ENCODE assay signal across 28 mouse cellular contexts in the genomic region with DNA sequence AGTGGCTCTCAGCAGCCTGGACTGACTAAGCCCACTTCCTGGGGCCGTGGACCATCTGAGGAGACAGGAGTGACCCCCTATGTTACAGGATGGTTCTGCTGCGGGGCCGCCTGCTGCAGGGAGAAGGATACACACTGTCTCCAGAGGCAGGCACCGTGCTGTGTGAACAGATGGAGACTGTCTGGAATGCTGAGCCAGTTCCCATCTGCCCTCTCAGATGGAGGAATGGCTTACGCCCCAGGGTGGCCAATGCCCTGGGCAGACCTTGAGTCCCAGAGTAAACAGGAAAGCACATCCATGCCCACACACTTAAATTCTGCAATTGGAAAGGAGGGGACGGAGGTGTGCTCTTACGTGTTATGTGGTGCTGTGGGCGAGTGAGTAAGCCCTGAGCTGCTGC. TPM values are rescaled to one million over a fixed set of nuclear protein-coding genes. Genes with fewer than 3 reads are reported as not detected.
DNase-seq lines count a peak whose midpoint lies in the region; ATAC-seq and TF ChIP-seq lines count a peak whose summit lies in the region.
"Had no signal": no experiment of that assay in that cellular context is flagged by ENCODE, and none has a peak within 500 bp of the region (broad histone marks: within the 10 kb centered on the region; RNA-seq: fewer than 3 reads in every experiment).

No protein-coding gene starts in this region.

- no peaks in the 10 kb centered on the region for H3K27me3 ChIP-seq in forebrain, embryonic 16.5 days (replicated peaks; ENCODE audit: control insufficient read depth, insufficient read depth, low read length)
- H3K27me3 ChIP-seq in forebrain, embryonic 13.5 days = no peaks in the 10 kb centered on the region
- no peaks in the 10 kb centered on the region for H3K27me3 ChIP-seq in midbrain, embryonic 11.5 days (ENCODE audit: control insufficient read depth, insufficient read depth, low read length)
- no peaks in the 10 kb centered on the region for H3K27me3 ChIP-seq in midbrain, embryonic 10.5 days (ENCODE audit: low read depth, poor library complexity, severe bottlenecking)
- no peaks in the 10 kb centered on the region for H3K27me3 ChIP-seq in cerebellum, adult 2 months (ENCODE audit: control insufficient read depth, insufficient read depth, low read length)
- no peaks in the 10 kb centered on the region for H3K27me3 ChIP-seq in kidney, embryonic 15.5 days
- H3K27me3 ChIP-seq: hindbrain, embryonic 12.5 days; limb, embryonic 13.5 days; liver, embryonic 12.5 days; midbrain, embryonic 13.5 days; neural tube, embryonic 12.5 days had no signal

- no peak overlapping the region for H3K27ac ChIP-seq in forebrain, embryonic 16.5 days (ENCODE audit: low read length)
- no peak overlapping the region for H3K27ac ChIP-seq in forebrain, embryonic 13.5 days
- H3K27ac ChIP-seq in midbrain, embryonic 11.5 days (ENCODE audit: low read depth, low read length) = no peak overlapping the region
- H3K27ac ChIP-seq in midbrain, embryonic 10.5 days (replicated peaks) = no peak overlapping the region
- H3K27ac ChIP-seq in cerebellum, adult 2 months (ENCODE audit: insufficient read depth, low read length) = no peak overlapping the region
- no peak overlapping the region for H3K27ac ChIP-seq in kidney, embryonic 15.5 days
- H3K27ac ChIP-seq in layer of hippocampus, adult 2 months = no peak overlapping the region
- H3K27ac ChIP-seq: hindbrain, embryonic 12.5 days; limb, embryonic 13.5 days; liver, embryonic 12.5 days; midbrain, embryonic 13.5 days; neural tube, embryonic 12.5 days had no signal

- H3K36me3 ChIP-seq in forebrain, embryonic 16.5 days (ENCODE audit: control insufficient read depth, insufficient read depth) = no peaks in the 10 kb centered on the region
- peaks cover 11% of the 10 kb centered on the region for H3K36me3 ChIP-seq in forebrain, embryonic 13.5 days (ENCODE audit: poor library complexity, severe bottlenecking)
- H3K36me3 ChIP-seq in midbrain, embryonic 11.5 days (ENCODE audit: control insufficient read depth, insufficient read depth, low read length) = no peaks in the 10 kb centered on the region
- peaks cover 14% of the 10 kb centered on the region for H3K36me3 ChIP-seq in midbrain, embryonic 10.5 days
- H3K36me3 ChIP-seq in kidney, embryonic 15.5 days = 0 out of 2 replicates have a peak, but pooled peaks cover 2% of the 10 kb centered on the region

- H3K4me3 ChIP-seq in forebrain, embryonic 16.5 days (replicated peaks; ENCODE audit: low read length) = no peak overlapping the region
- no peak overlapping the region for H3K4me3 ChIP-seq in forebrain, embryonic 13.5 days
- H3K4me3 ChIP-seq in midbrain, embryonic 11.5 days (ENCODE audit: low read depth, low read length) = no peak overlapping the region
- H3K4me3 ChIP-seq in midbrain, embryonic 10.5 days = no peak overlapping the region
- no peak overlapping the region for H3K4me3 ChIP-seq in cerebellum, adult 2 months (replicated peaks; ENCODE audit: insufficient read depth, low read depth, low read length)
- H3K4me3 ChIP-seq in kidney, embryonic 15.5 days (replicated peaks) = no peak overlapping the region
- H3K4me3 ChIP-seq in layer of hippocampus, adult 2 months = no peak overlapping the region
- H3K4me3 ChIP-seq: heart, embryonic 12.5 days; hindbrain, embryonic 12.5 days; limb, embryonic 13.5 days; liver, embryonic 12.5 days; midbrain, embryonic 13.5 days; neural tube, embryonic 12.5 days had no signal

- WGBS in forebrain, embryonic 16.5 days = 71% methylated on average over 8 of the region's 8 CpGs
- 90% methylated on average over 8 of the region's 8 CpGs for WGBS in forebrain, embryonic 13.5 days
- WGBS in midbrain, embryonic 11.5 days = 91% methylated on average over 8 of the region's 8 CpGs
- WGBS in midbrain, embryonic 10.5 days = 83% methylated on average over 8 of the region's 8 CpGs
- 21% methylated on average over 8 of the region's 8 CpGs for WGBS in cerebellum, adult 2 months
- 90% methylated on average over 8 of the region's 8 CpGs for WGBS in kidney, embryonic 15.5 days

- H3K4me2 ChIP-seq in forebrain, embryonic 16.5 days (ENCODE audit: low read length) = no peak overlapping the region
- H3K4me2 ChIP-seq in forebrain, embryonic 13.5 days = no peak overlapping the region
- no peak overlapping the region for H3K4me2 ChIP-seq in midbrain, embryonic 11.5 days
- H3K4me2 ChIP-seq in kidney, embryonic 15.5 days = no peak overlapping the region
- H3K4me2 ChIP-seq: heart, embryonic 12.5 days; hindbrain, embryonic 12.5 days; limb, embryonic 13.5 days; liver, embryonic 12.5 days; midbrain, embryonic 13.5 days; neural tube, embryonic 12.5 days had no signal

- H3K9me3 ChIP-seq in forebrain, embryonic 16.5 days (ENCODE audit: control insufficient read depth, low read length) = no peaks in the 10 kb centered on the region
- H3K9me3 ChIP-seq in forebrain, embryonic 13.5 days (replicated peaks) = no peaks in the 10 kb centered on the region
- no peaks in the 10 kb centered on the region for H3K9me3 ChIP-seq in midbrain, embryonic 11.5 days (ENCODE audit: control insufficient read depth, low read length)
- H3K9me3 ChIP-seq in midbrain, embryonic 10.5 days (replicated peaks) = no peaks in the 10 kb centered on the region
- no peaks in the 10 kb centered on the region for H3K9me3 ChIP-seq in kidney, embryonic 15.5 days (replicated peaks)
- H3K9me3 ChIP-seq: heart, embryonic 12.5 days; hindbrain, embryonic 12.5 days; limb, embryonic 13.5 days; liver, embryonic 12.5 days; midbrain, embryonic 13.5 days; neural tube, embryonic 12.5 days had no signal

- H3K4me1 ChIP-seq in forebrain, embryonic 16.5 days (replicated peaks; ENCODE audit: control insufficient read depth, insufficient read depth, low read length) = peaks cover 3% of the 10 kb centered on the region; the same call in 1 of the 2 replicates
- peaks cover 6% of the 10 kb centered on the region; the same call in 1 of the 2 replicates for H3K4me1 ChIP-seq in forebrain, embryonic 13.5 days
- H3K4me1 ChIP-seq in midbrain, embryonic 11.5 days (ENCODE audit: control insufficient read depth, insufficient read depth, low read length) = no peaks in the 10 kb centered on the region
- H3K4me1 ChIP-seq in midbrain, embryonic 10.5 days = peaks cover 10% of the 10 kb centered on the region
- H3K4me1 ChIP-seq in cerebellum, adult 2 months (ENCODE audit: control insufficient read depth, insufficient read depth, low read length) = peaks cover 19% of the 10 kb centered on the region
- H3K4me1 ChIP-seq in kidney, embryonic 15.5 days = peaks cover 4% of the 10 kb centered on the region
- H3K4me1 ChIP-seq: neural tube, embryonic 12.5 days had no signal

- TF ChIP-seq CTCF in cerebellum, adult 2 months (IDR thresholded peaks at IDR 0.05; ENCODE audit: borderline replicate concordance, insufficient read depth, low read depth, low read length) = no peak
- TF ChIP-seq CTCF in layer of hippocampus, adult 2 months (conservative IDR thresholded peaks at IDR 0.05) = no peak

- H3K9ac ChIP-seq in forebrain, embryonic 16.5 days (replicated peaks; ENCODE audit: low read depth, low read length) = no peak overlapping the region
- H3K9ac ChIP-seq in forebrain, embryonic 13.5 days = no peak overlapping the region
- no peak overlapping the region for H3K9ac ChIP-seq in midbrain, embryonic 11.5 days (ENCODE audit: low read length)
- no peak overlapping the region for H3K9ac ChIP-seq in kidney, embryonic 15.5 days
- H3K9ac ChIP-seq: hindbrain, embryonic 12.5 days; limb, embryonic 13.5 days; liver, embryonic 12.5 days; midbrain, embryonic 13.5 days; neural tube, embryonic 12.5 days had no signal

- 0 out of 2 replicates have a peak, but pooled peaks have one; percentile 41 for ATAC-seq in forebrain, embryonic 16.5 days
- ATAC-seq in forebrain, embryonic 13.5 days = no peak
- ATAC-seq in midbrain, embryonic 11.5 days (ENCODE audit: low FRiP score) = 0 out of 2 replicates have a peak, but pooled peaks have one; percentile 19
- no peak for ATAC-seq in kidney, embryonic 15.5 days (replicated peaks; ENCODE audit: low FRiP score)
- ATAC-seq: activated CD4-positive, CD25-positive, alpha-beta regulatory T cell, adult 4 months; liver, embryonic 12.5 days; midbrain, embryonic 13.5 days had no signal

- no peak for DNase-seq in midbrain, embryonic 11.5 days (ENCODE audit: low spot score, missing footprints)
- no peak for DNase-seq in midbrain, embryonic 10.5 days (ENCODE audit: low spot score)
- DNase-seq in cerebellum, adult 2 months = peak; percentile 57 to 60
- peak; percentile 56 to 71 for DNase-seq in cerebellum, postnatal 25 days
- no peak for DNase-seq in layer of hippocampus, adult 2 months (ENCODE audit: low spot score in 2 of 2)
- DNase-seq: adrenal gland, adult 8-10 months; gastrocnemius, postnatal 25 days; heart, adult 18-20 months; heart, postnatal 10 days; kidney, adult 18-20 months; kidney, postnatal 10 days; layer of hippocampus, postnatal 36 days; lung, adult 18-20 months; lung, postnatal 10 days; right cerebral cortex, adult 18-20 months; right cerebral cortex, postnatal 4 days; thymus, postnatal 25 days had no signal

- no peak for TF ChIP-seq POLR2A in cerebellum, adult 2 months (IDR thresholded peaks at IDR 0.05; ENCODE audit: borderline replicate concordance, insufficient read depth, low read length)

RNA-seq across cellular contexts. Expression of a gene that starts 20.3 kb away (rescaled TPM):
- polyA plus RNA-seq in forebrain, embryonic 16.5 days (2015; fragmentation: Nextera tagmentation; extraction: Ambion mirVana) = 48.1 and 50.7 TPM in 2 replicates
- 34.3 and 36.5 TPM in 2 replicates for polyA plus RNA-seq in forebrain, embryonic 13.5 days (2015; fragmentation: Nextera tagmentation; extraction: Ambion mirVana)
- 38.6 and 40.7 TPM in 2 replicates for polyA plus RNA-seq in midbrain, embryonic 11.5 days (2014; fragmentation: Nextera tagmentation; extraction: Ambion mirVana)
- 38.8 and 40.6 TPM in 2 replicates for polyA plus RNA-seq in midbrain, embryonic 10.5 days (2016; fragmentation: Nextera tagmentation; extraction: Ambion mirVana)
- 32.1 and 35.8 TPM in 2 replicates for polyA plus RNA-seq in cerebellum, adult 2 months (2012; rRNA removed)
- 26.5 and 27.0 TPM in 2 replicates for polyA plus RNA-seq in kidney, embryonic 15.5 days (2015; fragmentation: Nextera tagmentation; extraction: Ambion mirVana)
- 10 to 100 TPM; 41.8 to 42.1 TPM for total RNA-seq in layer of hippocampus, adult 2 months (2021)

RNA-seq across cellular contexts. Expression of a gene that starts 35.2 kb away (rescaled TPM):
- 3.3 and 3.4 TPM in 2 replicates for polyA plus RNA-seq in forebrain, embryonic 16.5 days (2015; fragmentation: Nextera tagmentation; extraction: Ambion mirVana)
- polyA plus RNA-seq in forebrain, embryonic 13.5 days (2015; fragmentation: Nextera tagmentation; extraction: Ambion mirVana) = 3.6 and 5.6 TPM in 2 replicates
- 0.47 and 0.72 TPM in 2 replicates for polyA plus RNA-seq in midbrain, embryonic 11.5 days (2014; fragmentation: Nextera tagmentation; extraction: Ambion mirVana)
- polyA plus RNA-seq in midbrain, embryonic 10.5 days (2016; fragmentation: Nextera tagmentation; extraction: Ambion mirVana) = 1.5 and 2.1 TPM in 2 replicates
- polyA plus RNA-seq in cerebellum, adult 2 months (2012; rRNA removed) = 7.9 and 14.7 TPM in 2 replicates
- polyA plus RNA-seq in kidney, embryonic 15.5 days (2015; fragmentation: Nextera tagmentation; extraction: Ambion mirVana) = 7.5 and 8.0 TPM in 2 replicates
- 1 to 10 TPM in 1 of 2 experiments, under 1 TPM in 1; 0.69 to 2.2 TPM for total RNA-seq in layer of hippocampus, adult 2 months (2021)
- total RNA-seq: gastrocnemius, postnatal 25 days; MEL had no signal
- polyA plus RNA-seq: activated CD4-positive, CD25-positive, alpha-beta regulatory T cell, adult 4 months had no signal

Comparison
In these comparisons a context has a peak if more than half of its experiments do, and no peak if none do; other contexts are left out.
1. ATAC-seq: peak in forebrain, embryonic 16.5 days (single experiment) and midbrain, embryonic 11.5 days (single experiment); none in forebrain, embryonic 13.5 days (single experiment) and kidney, embryonic 15.5 days (single experiment).
2. DNase-seq: peak in cerebellum, adult 2 months (2 of 2) and cerebellum, postnatal 25 days (2 of 2); none in midbrain, embryonic 11.5 days (single experiment), midbrain, embryonic 10.5 days (single experiment) and layer of hippocampus, adult 2 months (0 of 2).